23 mouse cellular contexts compared by ENCODE assay signal in the genomic region with DNA sequence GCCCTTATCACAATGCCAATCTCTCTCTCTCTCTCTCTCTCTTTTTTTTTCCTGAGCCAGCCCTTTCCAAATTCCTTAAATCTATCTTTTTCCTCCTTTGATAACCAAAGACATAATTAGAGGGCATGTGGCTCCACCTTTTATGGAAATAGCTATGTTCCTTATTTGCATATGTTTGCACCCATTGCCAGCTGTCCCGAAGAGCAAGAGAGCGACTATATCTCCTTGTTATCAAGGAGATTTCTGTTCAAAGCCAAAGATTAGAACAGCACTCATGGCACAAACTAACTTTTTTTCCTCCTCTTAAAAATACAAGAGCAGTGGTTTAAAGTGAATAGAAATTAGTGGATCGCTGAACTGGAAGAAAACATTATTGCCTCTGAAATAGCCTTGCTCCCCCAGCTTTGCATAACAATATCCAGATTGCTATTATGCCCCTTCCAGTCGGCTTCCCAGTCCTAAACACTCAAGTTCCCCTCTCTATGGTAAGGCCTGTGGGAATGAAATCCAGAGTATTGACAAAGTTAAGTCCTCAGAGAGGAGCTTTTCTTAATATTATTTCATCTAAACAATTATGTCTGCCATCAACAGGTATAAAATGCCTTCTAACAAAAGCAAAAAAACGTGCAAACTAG. TPM values are rescaled to one million over a fixed set of nuclear protein-coding genes. Genes with fewer than 3 reads are reported as not detected.
DNase-seq lines count a peak whose midpoint lies in the region; ATAC-seq and TF ChIP-seq lines count a peak whose summit lies in the region.
"Had no signal": no experiment of that assay in that cellular context is flagged by ENCODE, and none has a peak within 500 bp of the region (broad histone marks: within the 10 kb centered on the region; RNA-seq: fewer than 3 reads in every experiment).

No protein-coding gene starts in this region.

- peak; percentile 85 for ATAC-seq in hindbrain, embryonic 11.5 days (ENCODE audit: low FRiP score)
- ATAC-seq in hindbrain, embryonic 14.5 days (ENCODE audit: low FRiP score): no peak; the same call in 1 of the 2 replicates
- 0 out of 2 replicates have a peak, but pooled peaks have one; percentile 57 for ATAC-seq in neural tube, embryonic 12.5 days (ENCODE audit: low FRiP score, low read depth)
- ATAC-seq in neural tube, embryonic 15.5 days (ENCODE audit: low FRiP score): no peak
- ATAC-seq in forebrain, embryonic 16.5 days: peak; percentile 90
- ATAC-seq in liver, postnatal 0 days: no peak
- ATAC-seq: intestine, postnatal 0 days had no signal

- H3K4me1 ChIP-seq in hindbrain, embryonic 11.5 days (replicated peaks; ENCODE audit: control insufficient read depth, insufficient read depth, low read length): no peaks in the 10 kb centered on the region
- H3K4me1 ChIP-seq in hindbrain, embryonic 14.5 days (replicated peaks; ENCODE audit: control insufficient read depth, insufficient read depth, low read length): peaks cover 6% of the 10 kb centered on the region; the same call in 1 of the 2 replicates
- H3K4me1 ChIP-seq in neural tube, embryonic 12.5 days: no peaks in the 10 kb centered on the region; the same call in 1 of the 2 replicates
- H3K4me1 ChIP-seq in neural tube, embryonic 15.5 days: no peaks in the 10 kb centered on the region
- H3K4me1 ChIP-seq in forebrain, embryonic 16.5 days (replicated peaks; ENCODE audit: control insufficient read depth, insufficient read depth, low read length): peaks cover 15% of the 10 kb centered on the region
- H3K4me1 ChIP-seq in olfactory bulb, adult 2 months (ENCODE audit: control insufficient read depth, insufficient read depth, low read length): no peaks in the 10 kb centered on the region
- H3K4me1 ChIP-seq in liver, postnatal 0 days (ENCODE audit: insufficient read depth): no peaks in the 10 kb centered on the region
- H3K4me1 ChIP-seq: embryonic facial prominence, embryonic 12.5 days; heart, embryonic 15.5 days; kidney, embryonic 15.5 days had no signal

- 0 out of 2 replicates have a peak overlapping the region, but pooled peaks have one; percentile 39 for H3K27ac ChIP-seq in hindbrain, embryonic 11.5 days (ENCODE audit: low read depth, low read length)
- H3K27ac ChIP-seq in hindbrain, embryonic 14.5 days: no peak overlapping the region
- no peak overlapping the region for H3K27ac ChIP-seq in neural tube, embryonic 12.5 days
- no peak overlapping the region for H3K27ac ChIP-seq in neural tube, embryonic 15.5 days (replicated peaks)
- peak overlapping the region; percentile 39; the same call in 1 of the 2 replicates for H3K27ac ChIP-seq in forebrain, embryonic 16.5 days (ENCODE audit: low read length)
- peak overlapping the region; percentile 37 for H3K27ac ChIP-seq in olfactory bulb, adult 2 months (ENCODE audit: insufficient read depth, low read depth, low read length)
- no peak overlapping the region for H3K27ac ChIP-seq in liver, postnatal 0 days (ENCODE audit: low read depth)
- H3K27ac ChIP-seq: embryonic facial prominence, embryonic 12.5 days; heart, embryonic 15.5 days; hindbrain, embryonic 15.5 days; kidney, embryonic 15.5 days; limb, embryonic 10.5 days; neural tube, embryonic 13.5 days had no signal

- TF ChIP-seq EP300 in liver, postnatal 0 days (IDR thresholded peaks at IDR 0.05; ENCODE audit: low read depth): no peak

- H3K4me2 ChIP-seq in hindbrain, embryonic 11.5 days (replicated peaks; ENCODE audit: low read depth, low read length): 0 out of 2 replicates have a peak overlapping the region, but pooled peaks have one; percentile 11
- H3K4me2 ChIP-seq in hindbrain, embryonic 14.5 days (replicated peaks): no peak overlapping the region
- H3K4me2 ChIP-seq in neural tube, embryonic 12.5 days (replicated peaks): peak overlapping the region; percentile 12; the same call in 1 of the 2 replicates
- H3K4me2 ChIP-seq in neural tube, embryonic 15.5 days: no peak overlapping the region
- peak overlapping the region; percentile 26; the same call in 1 of the 2 replicates for H3K4me2 ChIP-seq in forebrain, embryonic 16.5 days (ENCODE audit: low read length)
- H3K4me2 ChIP-seq in liver, postnatal 0 days (ENCODE audit: low read depth, low read length): no peak overlapping the region
- H3K4me2 ChIP-seq: embryonic facial prominence, embryonic 12.5 days; heart, embryonic 15.5 days; hindbrain, embryonic 15.5 days; kidney, embryonic 15.5 days; neural tube, embryonic 13.5 days had no signal

- H3K4me3 ChIP-seq in hindbrain, embryonic 11.5 days (ENCODE audit: low read depth, low read length): no peak overlapping the region
- H3K4me3 ChIP-seq in hindbrain, embryonic 14.5 days (replicated peaks; ENCODE audit: low read length): no peak overlapping the region
- no peak overlapping the region for H3K4me3 ChIP-seq in neural tube, embryonic 12.5 days
- no peak overlapping the region for H3K4me3 ChIP-seq in neural tube, embryonic 15.5 days (replicated peaks)
- no peak overlapping the region for H3K4me3 ChIP-seq in forebrain, embryonic 16.5 days (replicated peaks; ENCODE audit: low read length)
- H3K4me3 ChIP-seq in olfactory bulb, adult 2 months (ENCODE audit: insufficient read depth, low read depth, low read length): no peak overlapping the region
- no peak overlapping the region for H3K4me3 ChIP-seq in liver, postnatal 0 days (ENCODE audit: low read depth, low read length)
- H3K4me3 ChIP-seq: embryonic facial prominence, embryonic 12.5 days; erythroblast, embryonic 14.5 days; heart, embryonic 15.5 days; hindbrain, embryonic 15.5 days; kidney, embryonic 15.5 days; limb, embryonic 10.5 days; neural tube, embryonic 13.5 days had no signal

- TF ChIP-seq POLR2A in olfactory bulb, adult 2 months (IDR thresholded peaks at IDR 0.05; ENCODE audit: insufficient read depth, low read depth, low read length): no peak

- TF ChIP-seq CTCF in olfactory bulb, adult 2 months (IDR thresholded peaks at IDR 0.05; ENCODE audit: insufficient read depth, low read depth, low read length): no peak
- no peak for TF ChIP-seq CTCF in liver, postnatal 0 days (IDR thresholded peaks at IDR 0.05; ENCODE audit: low read depth)

- H3K27me3 ChIP-seq in hindbrain, embryonic 11.5 days (ENCODE audit: control insufficient read depth, insufficient read depth, low read length): no peaks in the 10 kb centered on the region
- no peaks in the 10 kb centered on the region for H3K27me3 ChIP-seq in hindbrain, embryonic 14.5 days (ENCODE audit: control insufficient read depth, insufficient read depth, low read length)
- H3K27me3 ChIP-seq in neural tube, embryonic 12.5 days (replicated peaks): no peaks in the 10 kb centered on the region
- H3K27me3 ChIP-seq in neural tube, embryonic 15.5 days (replicated peaks): no peaks in the 10 kb centered on the region
- H3K27me3 ChIP-seq in forebrain, embryonic 16.5 days (replicated peaks; ENCODE audit: control insufficient read depth, insufficient read depth, low read length): no peaks in the 10 kb centered on the region
- no peaks in the 10 kb centered on the region for H3K27me3 ChIP-seq in liver, postnatal 0 days (ENCODE audit: insufficient read depth, low read length)
- H3K27me3 ChIP-seq: CH12.LX; embryonic facial prominence, embryonic 12.5 days; heart, embryonic 15.5 days; hindbrain, embryonic 15.5 days; kidney, embryonic 15.5 days; neural tube, embryonic 13.5 days had no signal

- H3K9ac ChIP-seq in hindbrain, embryonic 11.5 days (ENCODE audit: low read depth, low read length): no peak overlapping the region
- no peak overlapping the region for H3K9ac ChIP-seq in hindbrain, embryonic 14.5 days
- H3K9ac ChIP-seq in neural tube, embryonic 12.5 days: no peak overlapping the region
- no peak overlapping the region for H3K9ac ChIP-seq in neural tube, embryonic 15.5 days (replicated peaks)
- H3K9ac ChIP-seq in forebrain, embryonic 16.5 days (replicated peaks; ENCODE audit: low read depth, low read length): no peak overlapping the region
- no peak overlapping the region for H3K9ac ChIP-seq in liver, postnatal 0 days (replicated peaks)
- H3K9ac ChIP-seq: embryonic facial prominence, embryonic 12.5 days; heart, embryonic 15.5 days; hindbrain, embryonic 15.5 days; kidney, embryonic 15.5 days; neural tube, embryonic 13.5 days had no signal

- 19% methylated on average over 5 of the region's 5 CpGs for WGBS in hindbrain, embryonic 11.5 days
- 11% methylated on average over 5 of the region's 5 CpGs for WGBS in hindbrain, embryonic 14.5 days
- 8% methylated on average over 5 of the region's 5 CpGs for WGBS in neural tube, embryonic 12.5 days
- WGBS in neural tube, embryonic 15.5 days: 7% methylated on average over 5 of the region's 5 CpGs
- WGBS in forebrain, embryonic 16.5 days: 4% methylated on average over 5 of the region's 5 CpGs
- 21% methylated on average over 5 of the region's 5 CpGs for WGBS in olfactory bulb, adult 2 months
- 44% methylated on average over 5 of the region's 5 CpGs for WGBS in liver, postnatal 0 days (ENCODE audit: insufficient replicate concordance)

- H3K9me3 ChIP-seq in hindbrain, embryonic 11.5 days (ENCODE audit: control insufficient read depth, low read length): no peaks in the 10 kb centered on the region
- H3K9me3 ChIP-seq in hindbrain, embryonic 14.5 days (ENCODE audit: control insufficient read depth, low read length): no peaks in the 10 kb centered on the region
- H3K9me3 ChIP-seq in neural tube, embryonic 12.5 days: no peaks in the 10 kb centered on the region
- no peaks in the 10 kb centered on the region for H3K9me3 ChIP-seq in neural tube, embryonic 15.5 days (replicated peaks)
- H3K9me3 ChIP-seq in forebrain, embryonic 16.5 days (ENCODE audit: control insufficient read depth, low read length): no peaks in the 10 kb centered on the region
- H3K9me3 ChIP-seq in liver, postnatal 0 days (ENCODE audit: low read length): no peaks in the 10 kb centered on the region
- H3K9me3 ChIP-seq: embryonic facial prominence, embryonic 12.5 days; heart, embryonic 15.5 days; hindbrain, embryonic 15.5 days; kidney, embryonic 15.5 days; limb, embryonic 10.5 days; neural tube, embryonic 13.5 days had no signal

- peak; percentile 17 for DNase-seq in hindbrain, embryonic 11.5 days (ENCODE audit: low spot score)
- no peak for DNase-seq in hindbrain, embryonic 14.5 days (ENCODE audit: low spot score)
- no peak for DNase-seq in liver, postnatal 0 days
- no peak for DNase-seq in layer of hippocampus, adult 11-12 months (ENCODE audit: low spot score)
- DNase-seq: cerebellum, adult 8-10 months; gastrocnemius, postnatal 10 days; lung, adult 2 months; lung, postnatal 4 days; right cerebral cortex, postnatal 25 days; thymus, postnatal 36 days had no signal

- H3K36me3 ChIP-seq in hindbrain, embryonic 11.5 days (ENCODE audit: control insufficient read depth, insufficient read depth, low read length): no peaks in the 10 kb centered on the region
- no peaks in the 10 kb centered on the region for H3K36me3 ChIP-seq in hindbrain, embryonic 14.5 days (replicated peaks; ENCODE audit: control insufficient read depth, insufficient read depth)
- no peaks in the 10 kb centered on the region for H3K36me3 ChIP-seq in neural tube, embryonic 12.5 days
- H3K36me3 ChIP-seq in neural tube, embryonic 15.5 days: no peaks in the 10 kb centered on the region
- H3K36me3 ChIP-seq in forebrain, embryonic 16.5 days (ENCODE audit: control insufficient read depth, insufficient read depth): no peaks in the 10 kb centered on the region
- H3K36me3 ChIP-seq in liver, postnatal 0 days (replicated peaks; ENCODE audit: insufficient read depth, low read length): no peaks in the 10 kb centered on the region
- H3K36me3 ChIP-seq: embryonic facial prominence, embryonic 12.5 days; heart, embryonic 15.5 days; hindbrain, embryonic 15.5 days; kidney, embryonic 15.5 days; limb, embryonic 10.5 days; neural tube, embryonic 13.5 days had no signal

RNA-seq across cellular contexts. Expression of a gene that starts 39.2 kb away (rescaled TPM):
- polyA plus RNA-seq in hindbrain, embryonic 11.5 days (2014; fragmentation: Nextera tagmentation; extraction: Ambion mirVana): 32.6 and 40.8 TPM in 2 replicates
- 62.8 and 75.9 TPM in 2 replicates for polyA plus RNA-seq in hindbrain, embryonic 14.5 days (2014; fragmentation: Nextera tagmentation; extraction: Ambion mirVana)
- polyA plus RNA-seq in neural tube, embryonic 12.5 days (2016; fragmentation: Nextera tagmentation; extraction: Ambion mirVana): 28.3 and 32.8 TPM in 2 replicates
- polyA plus RNA-seq in neural tube, embryonic 15.5 days (2015; fragmentation: Nextera tagmentation; extraction: Ambion mirVana): 53.4 and 63.0 TPM in 2 replicates
- 64.9 and 65.6 TPM in 2 replicates for polyA plus RNA-seq in forebrain, embryonic 16.5 days (2015; fragmentation: Nextera tagmentation; extraction: Ambion mirVana)
- polyA plus RNA-seq in olfactory bulb, adult 2 months (2012; ENCODE audit: insufficient read depth, insufficient read length, low replicate concordance, missing spikeins): not detected in 2 replicates
- polyA plus RNA-seq in liver, postnatal 0 days (2015; fragmentation: Nextera tagmentation; extraction: Ambion mirVana): 21.2 and 23.8 TPM in 2 replicates

Comparison
In these comparisons a context has a peak if more than half of its experiments do, and no peak if none do; other contexts are left out.
1. ATAC-seq: peak in hindbrain, embryonic 11.5 days (single experiment), neural tube, embryonic 12.5 days (single experiment) and forebrain, embryonic 16.5 days (single experiment); none in hindbrain, embryonic 14.5 days (single experiment), neural tube, embryonic 15.5 days (single experiment) and liver, postnatal 0 days (single experiment).
2. H3K27ac ChIP-seq: peak in hindbrain, embryonic 11.5 days (single experiment), forebrain, embryonic 16.5 days (single experiment) and olfactory bulb, adult 2 months (single experiment); none in hindbrain, embryonic 14.5 days (single experiment), neural tube, embryonic 12.5 days (single experiment), neural tube, embryonic 15.5 days (single experiment) and liver, postnatal 0 days (single experiment).
3. H3K4me2 ChIP-seq: peak in hindbrain, embryonic 11.5 days (single experiment), neural tube, embryonic 12.5 days (single experiment) and forebrain, embryonic 16.5 days (single experiment); none in hindbrain, embryonic 14.5 days (single experiment), neural tube, embryonic 15.5 days (single experiment) and liver, postnatal 0 days (single experiment).